Mouse (Mus musculus) embryonic facial prominence, embryonic 11.5 days (tissue): Measurements from ENCODE around the gene Abcc1. TPM values are rescaled to one million over a fixed set of nuclear protein-coding genes. Genes with fewer than 3 reads are reported as not detected.

Source experiments
- ATAC-seq: fragments of 200-750 bp; cut with Nextera tagmentation; replicated peaks from 2 replicates; pipeline ENCODE4 v1.8.0; 2017; ENCODE audit warnings: low read depth; ENCODE audit not compliant: insufficient number of reproducible peaks, low FRiP score, low TSS enrichment
- DNase-seq: peaks from one replicate; pipeline ENCODE4 v3.0.0-alpha.2; 2015; ENCODE audit warnings: low spot score
- H3K27ac ChIP-seq: fragments of 300-500 bp; sonication (generic); replicated peaks from 2 replicates; pipeline ENCODE4 v1.5.1; 2014; ENCODE audit warnings: mild to moderate bottlenecking, low read depth, low read length, control low read depth
- H3K27me3 ChIP-seq: fragments of 300-500 bp; sonication (generic); 2 replicates; pipeline ENCODE4 v1.6.1; 2014; ENCODE audit warnings: mild to moderate bottlenecking, low read length, moderate library complexity, mixed read lengths; ENCODE audit not compliant: control insufficient read depth, insufficient read depth
- H3K36me3 ChIP-seq: fragments of 300-500 bp; sonication (generic); replicated peaks from 2 replicates; pipeline ENCODE4 v1.6.1; 2014; ENCODE audit warnings: low read depth, mild to moderate bottlenecking, low read length, moderate library complexity, mixed read lengths; ENCODE audit not compliant: control insufficient read depth, insufficient read depth
- H3K4me1 ChIP-seq: fragments of 300-500 bp; sonication (generic); 2 replicates; pipeline ENCODE4 v1.6.1; 2014; ENCODE audit warnings: low read length, mixed read lengths; ENCODE audit not compliant: control insufficient read depth, insufficient read depth
- H3K4me2 ChIP-seq: fragments of 300-500 bp; sonication (generic); 2 replicates; pipeline ENCODE4 v1.6.1; 2014; ENCODE audit warnings: low read depth, mild to moderate bottlenecking, control low read depth, low read length, moderate library complexity
- H3K4me3 ChIP-seq: fragments of 300-500 bp; sonication (generic); 2 replicates; pipeline ENCODE4 v1.5.1; 2014; ENCODE audit warnings: low read depth, low read length, control low read depth
- H3K9ac ChIP-seq: fragments of 300-500 bp; sonication (generic); replicated peaks from 2 replicates; pipeline ENCODE4 v1.6.1; 2014; ENCODE audit warnings: mild to moderate bottlenecking, control low read depth, low read length
- H3K9me3 ChIP-seq: fragments of 300-500 bp; sonication (generic); replicated peaks from 2 replicates; pipeline ENCODE4 v1.6.1; 2016; ENCODE audit warnings: mild to moderate bottlenecking, low read length, inconsistent platforms, mixed read lengths; ENCODE audit not compliant: control insufficient read depth
- WGBS: fragments of 180-500 bp; shearing (Covaris S2); extraction: QIAGEN DNeasy Blood & Tissue Kit; methylation state at CpG from one replicate; pipeline ENCODE4 v1.1.7; 2014; 5-methylcytosine and 5-hydroxymethylcytosine counted together
- polyA plus RNA-seq: library from polyadenylated mRNA; unstranded; fragments of >200 nt; fragmentation: Nextera tagmentation; extraction: Ambion mirVana; gene quantifications from 2 replicates; pipeline ENCODE4 v1.2.1, GENCODE M21; 2014

Gene Abcc1
- polyA plus RNA-seq, 1 experiment from 2014 or later, result 5.5 TPM

DNA sequence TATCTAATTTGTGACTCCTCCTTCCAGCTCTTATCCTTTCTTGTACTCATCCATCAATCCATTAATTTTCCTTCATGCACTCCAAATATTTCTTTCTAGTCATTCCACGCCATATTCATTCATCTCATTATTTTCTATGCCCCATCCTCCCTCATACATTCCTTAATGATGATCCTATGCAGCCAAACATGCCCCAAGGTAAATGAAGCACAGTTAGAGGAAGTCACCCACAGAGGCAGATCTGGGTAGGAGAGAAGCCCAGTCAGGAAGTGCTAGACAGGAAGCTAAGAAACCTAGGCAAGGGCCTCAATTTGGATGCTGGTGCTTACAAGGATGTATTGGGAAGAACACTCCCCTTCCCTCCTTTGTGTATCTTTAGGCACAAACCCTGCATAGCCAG lies 121.9 kb downstream of the Abcc1 start:
- DNase-seq, result no peak
- Histone ChIP-seq H3K4me1 (no peaks in the 10 kb centered on the region), H3K27me3 (no peaks in the 10 kb centered on the region), H3K4me2 (no peak overlapping the region), H3K36me3 (no peaks in the 10 kb centered on the region), H3K9me3 (no peaks in the 10 kb centered on the region), H3K4me3 (no peak overlapping the region), H3K9ac (no peak overlapping the region), H3K27ac (no peak overlapping the region)
- 72% methylated on average over 1 of the region's 1 CpGs for WGBS
- no peak for ATAC-seq

DNA sequence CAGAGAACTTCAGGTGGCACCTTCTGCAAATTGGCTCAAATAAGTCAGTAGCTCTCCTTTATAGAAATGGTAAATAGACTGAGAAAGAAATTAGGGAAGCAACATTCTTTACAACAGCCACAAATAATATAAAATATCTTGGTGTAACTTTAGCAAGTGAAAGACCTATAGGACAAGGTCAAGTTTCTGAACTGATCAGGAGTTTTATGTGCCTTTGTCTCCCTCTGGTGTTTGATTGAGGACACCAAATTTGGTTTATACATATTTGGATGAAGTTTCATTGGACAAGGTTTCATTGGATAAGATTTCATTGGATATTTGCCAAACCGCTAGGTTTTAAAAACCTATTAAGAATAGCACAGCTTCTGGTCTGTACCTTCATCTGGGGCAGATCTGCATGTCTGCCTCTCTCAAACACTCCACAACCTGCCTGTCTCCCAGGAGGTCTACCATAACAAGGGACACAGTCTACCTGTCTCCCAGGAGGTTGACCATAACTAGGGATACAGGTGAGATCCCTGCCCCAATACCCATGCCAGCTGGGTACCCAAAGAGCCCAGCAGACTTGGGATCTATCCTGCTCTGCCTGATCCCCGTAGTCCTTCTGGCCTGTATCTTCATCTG lies 132.2 kb downstream of the Abcc1 start:
- Histone ChIP-seq H3K9ac (no peak overlapping the region), H3K4me2 (no peak overlapping the region), H3K9me3 (no peaks in the 10 kb centered on the region), H3K4me1 (no peaks in the 10 kb centered on the region), H3K27ac (no peak overlapping the region), H3K27me3 (no peaks in the 10 kb centered on the region), H3K4me3 (no peak overlapping the region), H3K36me3 (no peaks in the 10 kb centered on the region)
- ATAC-seq, result no peak
- peak; percentile 52 for DNase-seq
- 86% methylated on average over 2 of the region's 2 CpGs for WGBS

DNA sequence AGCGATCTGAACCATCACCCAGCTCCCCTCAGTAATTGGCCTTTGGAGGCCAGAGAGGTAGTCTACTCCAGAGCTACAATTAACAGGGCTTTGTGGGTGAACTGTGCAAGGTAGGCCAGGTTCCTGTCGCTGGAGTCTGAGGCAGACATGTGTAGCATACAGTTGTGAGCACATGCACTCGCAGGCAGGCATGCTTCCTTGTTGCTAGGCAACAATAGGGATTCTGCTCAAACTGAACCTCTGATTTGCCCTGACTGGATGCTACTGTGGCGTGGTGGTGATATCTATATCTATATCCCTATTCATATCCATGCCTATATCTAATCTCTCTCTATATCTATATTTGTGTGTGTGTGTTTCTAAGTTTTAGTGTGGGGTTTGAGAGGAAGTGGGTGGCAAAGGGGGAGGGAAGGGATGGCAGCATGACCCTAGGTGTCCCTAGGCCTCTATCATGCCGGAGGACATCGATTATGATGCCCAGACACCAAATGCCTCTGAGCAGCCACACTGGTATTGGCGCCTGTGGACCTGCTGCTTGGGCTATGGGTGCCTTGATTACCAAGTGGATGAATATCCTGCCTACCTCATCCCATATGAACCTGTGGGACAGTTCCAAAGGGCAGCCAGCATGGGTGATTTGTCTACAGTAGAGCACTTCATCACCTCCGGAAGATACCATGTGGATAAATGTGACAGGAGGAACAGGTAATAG lies 140.4 kb downstream of the Abcc1 start:
- Histone ChIP-seq H3K36me3 (no peaks in the 10 kb centered on the region), H3K4me1 (no peaks in the 10 kb centered on the region), H3K27me3 (no peaks in the 10 kb centered on the region), H3K9me3 (no peaks in the 10 kb centered on the region), H3K4me2 (no peak overlapping the region), H3K27ac (no peak overlapping the region), H3K9ac (no peak overlapping the region), H3K4me3 (no peak overlapping the region)
- ATAC-seq (no peak), DNase-seq (no peak)
- 87% methylated on average over 8 of the region's 8 CpGs for WGBS

DNA sequence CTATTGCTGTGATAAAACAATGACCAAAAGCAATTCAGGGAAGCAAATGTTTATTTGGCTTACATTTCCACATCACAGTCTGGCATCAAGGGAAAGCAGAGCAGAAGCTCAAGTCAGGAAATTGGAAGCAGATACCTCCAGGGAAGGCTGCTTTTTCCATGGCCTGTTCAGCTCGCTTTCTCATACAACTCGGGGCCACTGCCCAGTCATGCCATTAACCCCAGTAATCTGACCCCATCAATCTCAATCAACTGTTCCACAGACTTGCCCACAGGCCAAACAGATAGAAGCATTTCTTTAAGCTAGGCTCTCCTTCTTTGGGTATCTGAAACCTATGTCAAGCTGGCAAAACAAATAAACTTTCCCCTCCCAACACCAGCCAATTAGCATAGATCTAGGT lies 145.1 kb downstream of the Abcc1 start:
- Histone ChIP-seq H3K9ac (no peak overlapping the region), H3K9me3 (no peaks in the 10 kb centered on the region), H3K4me1 (no peaks in the 10 kb centered on the region), H3K27me3 (no peaks in the 10 kb centered on the region), H3K4me2 (no peak overlapping the region), H3K27ac (no peak overlapping the region), H3K36me3 (no peaks in the 10 kb centered on the region), H3K4me3 (no peak overlapping the region)
- WGBS, result 16% methylated on average over 2 of the region's 2 CpGs
- ATAC-seq (0 out of 2 replicates have a peak, but pooled peaks have one; percentile 44), DNase-seq (peak; percentile 61)

Other genes with a start within 250 kb of the Abcc1 start
- 161 and 168 TPM in 2 replicates for gene Nde1, start 198.3 kb upstream of the Abcc1 start, polyA plus RNA-seq
- gene Marf1, start 198.2 kb upstream of the Abcc1 start, polyA plus RNA-seq, result 19.1 and 19.2 TPM in 2 replicates
- 0.08 and 0.38 TPM in 2 replicates for gene Myh11, start 70.2 kb upstream of the Abcc1 start, polyA plus RNA-seq
- 179 and 200 TPM in 2 replicates for gene Fopnl, start 44.2 kb upstream of the Abcc1 start, polyA plus RNA-seq
- gene A630010A05Rik, start 200.8 kb downstream of the Abcc1 start, polyA plus RNA-seq, result not detected in 2 replicates